Mouse (Mus musculus) kidney, adult 2 months (tissue): Measurements from ENCODE around the gene Crtc2. TPM values are rescaled to one million over a fixed set of nuclear protein-coding genes. Genes with fewer than 3 reads are reported as not detected.

Experiments used
- DNase-seq: peaks from one replicate; pipeline ENCODE4 v3.0.0; 2021
- H3K27ac ChIP-seq: fragments of 200-500 bp; 2 replicates; pipeline ENCODE4 v1.5.1; 2012; ENCODE audit warnings: low read depth, low read length, control low read depth, inconsistent platforms; ENCODE audit not compliant: insufficient read depth
- H3K27me3 ChIP-seq: fragments of 200-500 bp; replicated peaks from 2 replicates; pipeline ENCODE4 v1.6.1; 2012; ENCODE audit warnings: mild to moderate bottlenecking, moderate library complexity, low read length, inconsistent platforms; ENCODE audit not compliant: control insufficient read depth, insufficient read depth
- H3K36me3 ChIP-seq: fragments of 200-500 bp; 2 replicates; pipeline ENCODE4 v1.6.1; 2012; ENCODE audit warnings: mild to moderate bottlenecking, moderate library complexity, low read length, inconsistent platforms; ENCODE audit not compliant: control insufficient read depth, insufficient read depth
- H3K4me1 ChIP-seq: fragments of 200-500 bp; 2 replicates; pipeline ENCODE4 v1.6.1; 2011; ENCODE audit warnings: low read length; ENCODE audit not compliant: control insufficient read depth, insufficient read depth
- H3K4me3 ChIP-seq: fragments of 200-500 bp; 2 replicates; pipeline ENCODE4 v1.5.1; 2011; ENCODE audit warnings: mild to moderate bottlenecking, low read depth, low read length, control low read depth; ENCODE audit not compliant: insufficient read depth
- CTCF ChIP-seq: fragments of 200-500 bp; conservative IDR thresholded peaks from 2 replicates; pipeline ENCODE4 v1.5.1; 2011; ENCODE audit warnings: low read depth, mild to moderate bottlenecking, control low read depth, low read length, moderate library complexity, mixed read lengths; ENCODE audit not compliant: insufficient read depth, insufficient read length
- POLR2A ChIP-seq: fragments of 200-500 bp; IDR thresholded peaks from one replicate; pipeline ENCODE4 v1.6.1; 2011; ENCODE audit warnings: low read depth, low read length, control low read depth
- WGBS: fragments of 180-500 bp; shearing (Covaris S2); methylation state at CpG from one replicate; pipeline ENCODE4 v1.1.7; 2018; 5-methylcytosine and 5-hydroxymethylcytosine counted together
- polyA plus RNA-seq: library from polyadenylated mRNA; depleted of rRNA; stranded (reverse); fragments of >200 nt; gene quantifications from 2 replicates; pipeline ENCODE4 v1.2.3, GENCODE M21; 2012

Crtc2 gene
- polyA plus RNA-seq, 1 experiment = 57.6 TPM

- Histone ChIP-seq H3K27ac (peak overlapping the region; percentile 81), H3K4me1 (peaks cover 6% of the 10 kb centered on the region; the same call in 1 of the 2 replicates), H3K36me3 (no peaks in the 10 kb centered on the region), H3K27me3 (no peaks in the 10 kb centered on the region), H3K4me3 (peak overlapping the region; percentile 91)
- DNase-seq = no peak
- TF ChIP-seq CTCF = 0 out of 2 replicates have a peak, but pooled peaks have one; percentile 3
- no peak for TF ChIP-seq POLR2A
- WGBS = under 1% methylated on average over 41 of the region's 41 CpGs
Measured at GRCm38 (mm10) chr3:90254419-90255193, 643 bp downstream of the Crtc2 start.

- Histone ChIP-seq H3K27me3 (no peaks in the 10 kb centered on the region), H3K4me1 (peaks cover 6% of the 10 kb centered on the region; the same call in 1 of the 2 replicates), H3K36me3 (no peaks in the 10 kb centered on the region), H3K4me3 (peak overlapping the region; percentile 91), H3K27ac (no peak overlapping the region)
- no peak for DNase-seq
- 1% methylated on average over 2 of the region's 2 CpGs for WGBS
- TF ChIP-seq CTCF (no peak), POLR2A (no peak)
Measured at GRCm38 (mm10) chr3:90255194-90255565, 1.2 kb downstream of the Crtc2 start.

GRCm38 (mm10) chr3:90255784-90256353, 1.9 kb downstream of the Crtc2 start:
- no peaks in the 10 kb centered on the region for H3K36me3 ChIP-seq
- no peaks in the 10 kb centered on the region for H3K27me3 ChIP-seq
- 89% methylated on average over 14 of the region's 14 CpGs for WGBS
- no peak overlapping the region for H3K4me3 ChIP-seq
- no peak overlapping the region for H3K27ac ChIP-seq
- TF ChIP-seq POLR2A (no peak), CTCF (no peak)
- peaks cover 6% of the 10 kb centered on the region; the same call in 1 of the 2 replicates for H3K4me1 ChIP-seq
- no peak for DNase-seq

GRCm38 (mm10) chr3:90256731-90257530, 3.0 kb downstream of the Crtc2 start:
- Histone ChIP-seq H3K27ac (no peak overlapping the region), H3K4me3 (no peak overlapping the region), H3K36me3 (no peaks in the 10 kb centered on the region), H3K27me3 (no peaks in the 10 kb centered on the region), H3K4me1 (peaks cover 6% of the 10 kb centered on the region; the same call in 1 of the 2 replicates)
- peak; percentile 76 for DNase-seq
- WGBS = 81% methylated on average over 19 of the region's 19 CpGs
- TF ChIP-seq POLR2A = no peak
- no peak for TF ChIP-seq CTCF

GRCm38 (mm10) chr3:90258521-90258920, 4.6 kb downstream of the Crtc2 start:
- Histone ChIP-seq H3K4me3 (no peak overlapping the region), H3K27ac (no peak overlapping the region), H3K36me3 (no peaks in the 10 kb centered on the region), H3K27me3 (no peaks in the 10 kb centered on the region), H3K4me1 (peaks cover 6% of the 10 kb centered on the region; the same call in 1 of the 2 replicates)
- WGBS = 78% methylated on average over 4 of the region's 4 CpGs
- no peak for TF ChIP-seq POLR2A
- no peak for TF ChIP-seq CTCF
- DNase-seq = peak; percentile 81

- H3K36me3 ChIP-seq = no peaks in the 10 kb centered on the region
- H3K4me3 ChIP-seq = no peak overlapping the region
- H3K27ac ChIP-seq = no peak overlapping the region
- TF ChIP-seq POLR2A (no peak), CTCF (no peak)
- H3K27me3 ChIP-seq = no peaks in the 10 kb centered on the region
- WGBS = 91% methylated on average over 5 of the region's 5 CpGs
- H3K4me1 ChIP-seq = peaks cover 7% of the 10 kb centered on the region; the same call in 1 of the 2 replicates
- DNase-seq = no peak
Measured at GRCm38 (mm10) chr3:90263121-90263771, 9.3 kb downstream of the Crtc2 start.
